Mouse (Mus musculus): ENCODE data around the gene Gck. TPM values are rescaled to one million over a fixed set of nuclear protein-coding genes. Genes with fewer than 3 reads are reported as not detected.

Gck gene
- not detected in 4 replicates for total RNA-seq (2023; ENCODE audit: inconsistent age)

GRCm38 (mm10) chr11:5949586-5950352, at the start of gene Gck:
TSS of gene Gck (minus strand) at chr11:5950081.

GRCm38 (mm10) chr11:5955546-5956276, 5.8 kb upstream of the Gck start, which contains the start of gene Ykt6:
TSS of gene Ykt6 (plus strand) at chr11:5955693.

DNA sequence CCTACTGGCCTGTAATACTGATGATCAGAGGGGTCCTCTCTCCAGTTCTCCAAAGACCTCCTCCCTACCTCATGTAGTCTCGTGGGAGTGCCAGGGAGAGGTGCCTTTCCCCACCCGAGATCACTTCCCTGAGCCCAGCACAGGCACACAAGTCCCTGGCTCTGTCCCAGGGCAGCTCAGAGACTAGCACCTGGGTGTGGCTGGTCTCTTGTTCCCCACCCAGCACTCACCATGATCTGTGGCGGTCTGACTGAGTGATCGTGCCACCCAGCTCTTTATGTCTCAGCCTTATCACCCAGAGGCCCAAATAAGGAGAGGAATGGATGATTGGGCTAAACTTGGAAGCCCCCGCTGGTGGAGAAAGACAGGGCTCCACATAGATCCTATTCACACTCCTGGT, 51.4 kb downstream of the Gck start, which contains the start of gene Myl7:
Gene Myl7 (minus strand): TSS at position 252 of the 400 bp plus-strand sequence.

DNA sequence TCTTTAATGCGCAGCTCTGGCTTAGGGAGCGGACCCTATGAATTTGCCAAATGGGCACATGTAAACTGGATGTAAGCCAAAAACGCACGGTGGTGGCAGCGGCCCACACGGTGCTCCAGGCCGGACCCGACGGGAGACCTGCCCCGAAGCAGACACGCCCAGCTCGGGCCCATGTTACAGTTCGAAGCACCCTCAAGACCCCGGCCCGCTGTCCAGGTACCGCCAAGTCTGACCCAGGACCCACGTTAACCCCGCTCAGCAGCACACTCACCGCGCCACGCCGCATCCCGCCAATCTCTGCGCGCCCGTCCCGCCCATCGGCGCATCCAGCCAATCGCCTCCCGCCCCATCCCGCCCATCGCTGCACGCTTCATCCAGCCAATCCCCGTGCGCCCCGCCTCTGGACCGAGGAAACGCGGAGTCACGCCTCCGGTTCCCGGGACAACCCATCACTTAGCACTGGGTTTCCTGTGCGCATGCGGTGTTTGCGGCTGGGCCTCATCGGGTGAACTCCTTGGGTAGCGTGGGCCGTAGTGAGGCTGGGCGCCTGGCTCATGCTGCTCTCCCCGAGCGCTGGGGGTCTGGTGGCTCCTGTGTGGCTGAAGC, 71.9 kb downstream of the Gck start, which contains the start of gene Pold2:
Gene Pold2 (minus strand): TSS at position 372 of the 606 bp plus-strand sequence.

GRCm38 (mm10) chr11:5861678-5862393, 88.0 kb downstream of the Gck start, which contains the start of gene Aebp1:
TSS of gene Aebp1 (plus strand) at chr11:5861947.

Other genes starting within 250 kb of the Gck start
- 51.6 to 60.5 TPM (median 54.9 TPM) in 4 replicates for gene Mrps24, start 234.4 kb downstream of the Gck start, total RNA-seq (2023; ENCODE audit: inconsistent age)
- 20.7 to 34.7 TPM (median 24.7 TPM) in 4 replicates for gene Urgcp, start 187.7 kb downstream of the Gck start, total RNA-seq (2023; ENCODE audit: inconsistent age)
- 174 to 196 TPM (median 183 TPM) in 4 replicates for gene Dbnl, start 161.6 kb downstream of the Gck start, total RNA-seq (2023; ENCODE audit: inconsistent age)
- gene Pgam2, start 146.3 kb downstream of the Gck start, total RNA-seq (2023; ENCODE audit: inconsistent age): not detected in 4 replicates
- 102 to 110 TPM (median 106 TPM) in 4 replicates for gene Polm, start 112.1 kb downstream of the Gck start, total RNA-seq (2023; ENCODE audit: inconsistent age)
- gene Aebp1, start 88.1 kb downstream of the Gck start, total RNA-seq (2023; ENCODE audit: inconsistent age): 0.12 to 0.42 TPM (median 0.23 TPM) in 4 replicates
- gene Pold2, start 71.8 kb downstream of the Gck start, total RNA-seq (2023; ENCODE audit: inconsistent age): 41.6 to 48.6 TPM (median 44.8 TPM) in 4 replicates
- not detected in 4 replicates for gene Myl7, start 51.3 kb downstream of the Gck start, total RNA-seq (2023; ENCODE audit: inconsistent age)
- 62.4 to 71.8 TPM (median 67.9 TPM) in 4 replicates for gene Ykt6, start 5.6 kb upstream of the Gck start, total RNA-seq (2023; ENCODE audit: inconsistent age)
- 0.39 to 0.75 TPM (median 0.65 TPM) in 4 replicates for gene Camk2b, start 116.3 kb upstream of the Gck start, total RNA-seq (2023; ENCODE audit: inconsistent age)
- 0.32 to 0.93 TPM (median 0.75 TPM) in 4 replicates for gene A730071L15Rik, start 249.9 kb upstream of the Gck start, total RNA-seq (2023; ENCODE audit: inconsistent age)

All from B cell, adult (primary cell).